Mouse (Mus musculus) cerebellum, adult 18-20 months (tissue): ENCODE measurements around the gene Kptn.

Experiments
- DNase-seq, 2 experiments: peaks; one replicate each; pipeline ENCODE4 v3.0.0; 2021

Kptn gene

GRCm38 (mm10) chr7:16162036-16162435 lies 42.3 kb downstream of the Kptn start:
- peak; percentile 24 to 41 for DNase-seq

GRCm38 (mm10) chr7:16172141-16172581 lies 52.5 kb downstream of the Kptn start:
- DNase-seq, result peak; percentile 42 to 50

- peak in 1 of 2 experiments; percentile 31 for DNase-seq
These were observed 53.0 kb downstream of the Kptn start for GRCm38 (mm10) chr7:16172586-16173140.

GRCm38 (mm10) chr7:16173146-16173545 lies 53.5 kb downstream of the Kptn start:
- DNase-seq, result no peak

- DNase-seq, result peak; percentile 60 to 68
These were observed 55.2 kb downstream of the Kptn start, which contains the start of gene Meis3 for GRCm38 (mm10) chr7:16174597-16175541. Meis3 (plus strand) TSS chr7:16175090.

- peak in 1 of 2 experiments; percentile 37 for DNase-seq
These were observed 55.8 kb downstream of the Kptn start for GRCm38 (mm10) chr7:16175542-16175931.
